Mouse (Mus musculus): ENCODE measurements around the gene Baz1a. TPM values are rescaled to one million over a fixed set of nuclear protein-coding genes. Genes with fewer than 3 reads are reported as not detected.

Baz1a gene
- total and polyA plus RNA-seq, 2 experiments, result 1.6 to 6.8 TPM

- WGBS, result 91% methylated on average over 5 of the region's 5 CpGs
- Histone ChIP-seq H3K79me2 (ENCODE audit: control insufficient read depth, insufficient read depth, low read length) (peaks cover 22% of the 10 kb centered on the region), H3K9ac (ENCODE audit: low read depth, low read length) (no peak overlapping the region), H3K4me3 (ENCODE audit: insufficient read depth, low read depth, low read length) (no peak overlapping the region), H3K4me1 (ENCODE audit: control insufficient read depth, insufficient read depth, low read length) (peaks cover 6% of the 10 kb centered on the region), H3K27me3 (ENCODE audit: control insufficient read depth, insufficient read depth, low read length) (no peaks in the 10 kb centered on the region), H3K36me3 (ENCODE audit: control insufficient read depth, insufficient read depth, low read length) (no peaks in the 10 kb centered on the region), H3K27ac (replicated peaks; ENCODE audit: insufficient read depth, low read depth, low read length) (no peak overlapping the region)
- TF ChIP-seq POLR2A (IDR thresholded peaks at IDR 0.05; ENCODE audit: extremely low read depth, insufficient read depth, low read length), result no peak
- TF ChIP-seq CTCF (IDR thresholded peaks at IDR 0.05; ENCODE audit: low read depth, low read length), result no peak
- DNase-seq (ENCODE audit: extremely low read depth, low read depth, low spot score), result no peak
Observed at GRCm38 (mm10) chr12:54980939-54981338, 33.2 kb downstream of the Baz1a start.

- Histone ChIP-seq H3K27ac (replicated peaks; ENCODE audit: insufficient read depth, low read depth, low read length) (no peak overlapping the region), H3K9ac (ENCODE audit: low read depth, low read length) (no peak overlapping the region), H3K79me2 (ENCODE audit: control insufficient read depth, insufficient read depth, low read length) (peaks cover 25% of the 10 kb centered on the region), H3K4me3 (ENCODE audit: insufficient read depth, low read depth, low read length) (no peak overlapping the region), H3K36me3 (ENCODE audit: control insufficient read depth, insufficient read depth, low read length) (no peaks in the 10 kb centered on the region), H3K4me1 (ENCODE audit: control insufficient read depth, insufficient read depth, low read length) (peaks cover 6% of the 10 kb centered on the region), H3K27me3 (ENCODE audit: control insufficient read depth, insufficient read depth, low read length) (no peaks in the 10 kb centered on the region)
- no peak for DNase-seq (ENCODE audit: extremely low read depth, low read depth, low spot score)
- WGBS, result 85% methylated on average over 6 of the region's 6 CpGs
- TF ChIP-seq POLR2A (IDR thresholded peaks at IDR 0.05; ENCODE audit: extremely low read depth, insufficient read depth, low read length), result no peak
- no peak for TF ChIP-seq CTCF (IDR thresholded peaks at IDR 0.05; ENCODE audit: low read depth, low read length)
Observed at GRCm38 (mm10) chr12:54980532-54980931, 33.6 kb downstream of the Baz1a start.

GRCm38 (mm10) chr12:54969033-54969432 is 45.1 kb downstream of the Baz1a start:
- WGBS, result 71% methylated on average over 3 of the region's 3 CpGs
- Histone ChIP-seq H3K4me1 (ENCODE audit: control insufficient read depth, insufficient read depth, low read length) (no peaks in the 10 kb centered on the region; the same call in 1 of the 2 replicates), H3K9ac (ENCODE audit: low read depth, low read length) (no peak overlapping the region), H3K36me3 (ENCODE audit: control insufficient read depth, insufficient read depth, low read length) (peaks cover 17% of the 10 kb centered on the region), H3K27ac (replicated peaks; ENCODE audit: insufficient read depth, low read depth, low read length) (no peak overlapping the region), H3K79me2 (ENCODE audit: control insufficient read depth, insufficient read depth, low read length) (peaks cover 7% of the 10 kb centered on the region; the same call in 1 of the 2 replicates), H3K27me3 (ENCODE audit: control insufficient read depth, insufficient read depth, low read length) (no peaks in the 10 kb centered on the region), H3K4me3 (ENCODE audit: insufficient read depth, low read depth, low read length) (no peak overlapping the region)
- TF ChIP-seq CTCF (IDR thresholded peaks at IDR 0.05; ENCODE audit: low read depth, low read length), result no peak
- TF ChIP-seq POLR2A (IDR thresholded peaks at IDR 0.05; ENCODE audit: extremely low read depth, insufficient read depth, low read length), result no peak
- no peak for DNase-seq (ENCODE audit: extremely low read depth, low read depth, low spot score)

- Histone ChIP-seq H3K27me3 (ENCODE audit: control insufficient read depth, insufficient read depth, low read length) (no peaks in the 10 kb centered on the region), H3K79me2 (ENCODE audit: control insufficient read depth, insufficient read depth, low read length) (peaks cover 9% of the 10 kb centered on the region; the same call in 1 of the 2 replicates), H3K27ac (replicated peaks; ENCODE audit: insufficient read depth, low read depth, low read length) (no peak overlapping the region), H3K4me3 (ENCODE audit: insufficient read depth, low read depth, low read length) (no peak overlapping the region), H3K36me3 (ENCODE audit: control insufficient read depth, insufficient read depth, low read length) (no peaks in the 10 kb centered on the region; the same call in 1 of the 2 replicates), H3K9ac (ENCODE audit: low read depth, low read length) (no peak overlapping the region), H3K4me1 (ENCODE audit: control insufficient read depth, insufficient read depth, low read length) (peaks cover 2% of the 10 kb centered on the region; the same call in 1 of the 2 replicates)
- 96% methylated on average over 4 of the region's 4 CpGs for WGBS
- DNase-seq (ENCODE audit: extremely low read depth, low read depth, low spot score), result no peak
- TF ChIP-seq CTCF (IDR thresholded peaks at IDR 0.05; ENCODE audit: low read depth, low read length), result no peak
- TF ChIP-seq POLR2A (IDR thresholded peaks at IDR 0.05; ENCODE audit: extremely low read depth, insufficient read depth, low read length), result no peak
Observed at GRCm38 (mm10) chr12:54965532-54966160, 48.5 kb downstream of the Baz1a start.

GRCm38 (mm10) chr12:54959569-54959968 is 54.6 kb downstream of the Baz1a start:
- WGBS, result 2% methylated on average over 2 of the region's 2 CpGs
- Histone ChIP-seq H3K4me3 (ENCODE audit: insufficient read depth, low read depth, low read length) (no peak overlapping the region), H3K27ac (replicated peaks; ENCODE audit: insufficient read depth, low read depth, low read length) (no peak overlapping the region), H3K36me3 (ENCODE audit: control insufficient read depth, insufficient read depth, low read length) (no peaks in the 10 kb centered on the region; the same call in 1 of the 2 replicates), H3K4me1 (ENCODE audit: control insufficient read depth, insufficient read depth, low read length) (peaks cover 12% of the 10 kb centered on the region), H3K79me2 (ENCODE audit: control insufficient read depth, insufficient read depth, low read length) (peaks cover 12% of the 10 kb centered on the region; the same call in 1 of the 2 replicates), H3K9ac (ENCODE audit: low read depth, low read length) (no peak overlapping the region), H3K27me3 (ENCODE audit: control insufficient read depth, insufficient read depth, low read length) (no peaks in the 10 kb centered on the region)
- no peak for TF ChIP-seq CTCF (IDR thresholded peaks at IDR 0.05; ENCODE audit: low read depth, low read length)
- no peak for TF ChIP-seq POLR2A (IDR thresholded peaks at IDR 0.05; ENCODE audit: extremely low read depth, insufficient read depth, low read length)
- DNase-seq (ENCODE audit: extremely low read depth, low read depth, low spot score), result peak; percentile 96

GRCm38 (mm10) chr12:54956974-54957373 is 57.2 kb downstream of the Baz1a start:
- no peak overlapping the region for H3K4me3 ChIP-seq (ENCODE audit: insufficient read depth, low read depth, low read length)
- peaks cover 8% of the 10 kb centered on the region; the same call in 1 of the 2 replicates for H3K79me2 ChIP-seq (ENCODE audit: control insufficient read depth, insufficient read depth, low read length)
- H3K9ac ChIP-seq (ENCODE audit: low read depth, low read length), result no peak overlapping the region
- DNase-seq (ENCODE audit: extremely low read depth, low read depth, low spot score), result no peak
- peaks cover 5% of the 10 kb centered on the region for H3K36me3 ChIP-seq (ENCODE audit: control insufficient read depth, insufficient read depth, low read length)
- no peaks in the 10 kb centered on the region for H3K27me3 ChIP-seq (ENCODE audit: control insufficient read depth, insufficient read depth, low read length)
- TF ChIP-seq POLR2A (IDR thresholded peaks at IDR 0.05; ENCODE audit: extremely low read depth, insufficient read depth, low read length) (no peak), CTCF (IDR thresholded peaks at IDR 0.05; ENCODE audit: low read depth, low read length) (no peak)
- WGBS, result 65% methylated on average over 2 of the region's 2 CpGs
- H3K4me1 ChIP-seq (ENCODE audit: control insufficient read depth, insufficient read depth, low read length), result peaks cover 12% of the 10 kb centered on the region
- no peak overlapping the region for H3K27ac ChIP-seq (replicated peaks; ENCODE audit: insufficient read depth, low read depth, low read length)

Measured in liver, adult 2 months (tissue).